Mouse (Mus musculus) liver, postnatal 0 days (tissue): ENCODE data around the gene Ssh2. TPM values are rescaled to one million over a fixed set of nuclear protein-coding genes. Genes with fewer than 3 reads are reported as not detected.

Experiments used
- ATAC-seq: fragments of 200-750 bp; cut with Nextera tagmentation; 2 replicates; pipeline ENCODE4 v1.8.0; 2017; ENCODE audit warnings: mild to moderate bottlenecking, moderate library complexity
- DNase-seq: peaks from one replicate; pipeline ENCODE4 v3.0.0-alpha.2; 2016
- H3K27ac ChIP-seq: fragments of 300-500 bp; sonication (generic); 2 replicates; pipeline ENCODE4 v1.5.1; 2014; ENCODE audit warnings: antibody characterized with exemption, moderate library complexity, mild to moderate bottlenecking, low read depth
- H3K27me3 ChIP-seq: fragments of 300-500 bp; sonication (generic); 2 replicates; pipeline ENCODE4 v1.6.1; 2014; ENCODE audit warnings: low read length, control low read depth, mixed read lengths; ENCODE audit not compliant: insufficient read depth
- H3K36me3 ChIP-seq: fragments of 300-500 bp; sonication (generic); replicated peaks from 2 replicates; pipeline ENCODE4 v1.6.1; 2014; ENCODE audit warnings: mild to moderate bottlenecking, control low read depth, low read length, moderate library complexity, mixed read lengths; ENCODE audit not compliant: insufficient read depth
- H3K4me1 ChIP-seq: fragments of 300-500 bp; sonication (generic); 2 replicates; pipeline ENCODE4 v1.6.1; 2014; ENCODE audit warnings: antibody characterized with exemption, mild to moderate bottlenecking, control low read depth; ENCODE audit not compliant: insufficient read depth
- H3K4me2 ChIP-seq: fragments of 300-500 bp; sonication (generic); 2 replicates; pipeline ENCODE4 v1.6.1; 2014; ENCODE audit warnings: low read depth, mild to moderate bottlenecking, low read length, moderate library complexity, mixed read lengths
- H3K4me3 ChIP-seq: fragments of 300-500 bp; sonication (generic); 2 replicates; pipeline ENCODE4 v1.5.1; 2014; ENCODE audit warnings: low read depth, low read length
- H3K9ac ChIP-seq: fragments of 300-500 bp; sonication (generic); replicated peaks from 2 replicates; pipeline ENCODE4 v1.6.1; 2014; ENCODE audit warnings: mild to moderate bottlenecking, moderate library complexity
- H3K9me3 ChIP-seq: fragments of 300-500 bp; sonication (generic); 2 replicates; pipeline ENCODE4 v1.6.1; 2016; ENCODE audit warnings: mild to moderate bottlenecking, control low read depth, low read length, mixed read lengths
- CTCF ChIP-seq: sonication (generic); IDR thresholded peaks from 2 replicates; pipeline ENCODE4 v1.5.1; 2016; ENCODE audit warnings: antibody characterized with exemption, low read depth
- EP300 ChIP-seq: IDR thresholded peaks from 2 replicates; pipeline ENCODE4 v1.6.1; 2016; ENCODE audit warnings: antibody characterized with exemption, low read depth, mild to moderate bottlenecking
- WGBS: fragments of 180-500 bp; shearing (Covaris S2); extraction: QIAGEN DNeasy Blood & Tissue Kit; methylation state at CpG from one replicate; pipeline ENCODE4 v1.1.7; 2014; ENCODE audit not compliant: insufficient replicate concordance; 5-methylcytosine and 5-hydroxymethylcytosine counted together
- polyA plus RNA-seq: library from polyadenylated mRNA; unstranded; fragments of >200 nt; fragmentation: Nextera tagmentation; extraction: Ambion mirVana; gene quantifications from 2 replicates; pipeline ENCODE4 v1.2.1, GENCODE M21; 2015

Ssh2 gene
- polyA plus RNA-seq, 1 experiment from 2014 or later: 4.4 TPM

DNA sequence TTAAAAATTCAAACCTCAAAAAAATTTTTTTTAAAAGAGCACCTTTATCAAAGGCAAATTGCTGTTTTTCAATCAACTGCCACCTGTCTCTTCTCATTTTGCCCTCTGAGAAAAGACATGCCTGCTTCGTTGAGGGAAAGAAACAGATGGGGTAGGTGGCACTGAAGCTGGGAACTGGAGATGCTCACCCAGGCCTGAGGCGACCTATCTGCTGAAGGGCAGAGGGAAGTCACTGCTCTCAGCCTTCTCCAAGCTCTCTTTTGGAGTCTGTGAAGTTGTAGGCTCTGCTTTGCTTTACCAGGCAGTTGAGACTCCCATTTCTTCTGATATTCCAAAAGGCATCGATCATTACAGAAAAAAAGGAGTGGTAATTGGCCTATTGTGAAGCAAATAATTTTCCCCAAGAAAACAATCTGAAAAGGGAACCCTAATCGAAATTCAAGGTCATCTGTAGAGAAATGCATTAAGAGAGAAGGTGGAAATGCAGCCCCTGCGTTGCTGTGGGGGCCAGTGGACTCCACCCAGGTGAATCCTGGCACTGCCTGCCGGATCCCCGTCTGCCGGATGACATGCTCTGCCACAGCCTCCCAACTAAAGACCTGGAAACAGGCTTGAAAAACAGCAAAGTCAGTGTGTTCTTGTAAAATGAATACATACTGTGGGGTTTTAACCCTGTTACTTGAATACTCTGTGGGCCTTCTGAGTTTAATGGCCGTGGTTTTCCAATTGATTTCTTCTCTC is 239.9 kb downstream of the Ssh2 start:
- no peaks in the 10 kb centered on the region for H3K4me1 ChIP-seq
- ATAC-seq (no peak), DNase-seq (no peak)
- no peaks in the 10 kb centered on the region for H3K9me3 ChIP-seq
- H3K36me3 ChIP-seq: peaks cover 26% of the 10 kb centered on the region
- H3K4me3 ChIP-seq: no peak overlapping the region
- 84% methylated on average over 9 of the region's 9 CpGs for WGBS
- H3K9ac ChIP-seq: no peak overlapping the region
- no peak overlapping the region for H3K4me2 ChIP-seq
- no peak overlapping the region for H3K27ac ChIP-seq
- TF ChIP-seq EP300 (no peak), CTCF (no peak)
- H3K27me3 ChIP-seq: 0 out of 2 replicates have a peak, but pooled peaks cover 2% of the 10 kb centered on the region

DNA sequence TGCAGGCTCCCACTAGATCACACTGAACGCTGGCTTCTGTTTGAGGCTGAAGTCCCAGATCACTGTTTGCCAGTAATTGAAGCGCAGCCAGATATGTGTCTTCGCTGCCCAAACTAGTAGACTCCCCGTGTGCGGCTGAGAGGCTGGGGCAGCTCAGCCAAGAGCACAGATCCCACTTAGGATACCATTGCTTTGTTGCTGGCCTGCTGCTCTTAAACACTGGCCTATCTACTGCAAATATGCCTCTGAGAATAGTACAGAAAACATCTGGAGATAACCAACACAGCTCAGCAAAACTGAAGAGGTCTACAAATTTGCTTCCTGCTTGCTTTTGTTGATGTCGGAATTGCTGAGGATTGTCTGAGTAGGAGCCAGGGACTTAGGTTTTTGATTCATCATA is 240.8 kb downstream of the Ssh2 start:
- H3K27ac ChIP-seq: no peak overlapping the region
- peaks cover 26% of the 10 kb centered on the region for H3K36me3 ChIP-seq
- no peak for ATAC-seq
- 68% methylated on average over 6 of the region's 6 CpGs for WGBS
- H3K4me2 ChIP-seq: no peak overlapping the region
- no peak for DNase-seq
- H3K27me3 ChIP-seq: peaks cover 11% of the 10 kb centered on the region
- TF ChIP-seq EP300: no peak
- TF ChIP-seq CTCF: no peak
- H3K4me3 ChIP-seq: no peak overlapping the region
- no peak overlapping the region for H3K9ac ChIP-seq
- no peaks in the 10 kb centered on the region for H3K9me3 ChIP-seq
- H3K4me1 ChIP-seq: 0 out of 2 replicates have a peak, but pooled peaks cover 2% of the 10 kb centered on the region

DNA sequence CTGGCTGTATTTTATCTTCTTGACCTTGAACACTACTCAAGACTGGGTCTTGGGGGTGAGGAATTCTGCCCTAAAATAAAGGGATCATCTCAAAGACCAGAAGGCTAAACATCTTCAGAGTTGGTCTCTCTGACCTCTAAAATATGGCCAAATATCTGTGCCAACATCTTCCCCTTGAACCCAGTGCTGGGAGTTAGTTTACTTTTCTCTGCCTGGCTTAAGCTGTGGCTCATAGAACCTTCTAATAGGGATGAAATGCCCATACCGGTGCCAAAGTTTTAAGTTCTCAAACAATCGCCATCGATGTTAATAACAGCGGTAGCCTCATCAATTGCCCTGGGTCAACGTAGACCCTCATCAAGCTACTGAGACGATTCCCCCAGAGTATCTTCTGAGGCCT is 245.8 kb downstream of the Ssh2 start:
- no peak overlapping the region for H3K27ac ChIP-seq
- WGBS: 4% methylated on average over 6 of the region's 6 CpGs
- peaks cover 12% of the 10 kb centered on the region; the same call in 1 of the 2 replicates for H3K4me1 ChIP-seq
- no peaks in the 10 kb centered on the region for H3K36me3 ChIP-seq
- H3K27me3 ChIP-seq: peaks cover 56% of the 10 kb centered on the region
- DNase-seq (no peak), ATAC-seq (0 out of 2 replicates have a peak, but pooled peaks have one; percentile 3)
- H3K9ac ChIP-seq: peak overlapping the region; percentile 30; the same call in 1 of the 2 replicates
- TF ChIP-seq CTCF: no peak
- no peak for TF ChIP-seq EP300
- no peaks in the 10 kb centered on the region for H3K9me3 ChIP-seq
- peak overlapping the region; percentile 91 for H3K4me2 ChIP-seq
- H3K4me3 ChIP-seq: peak overlapping the region; percentile 53

DNA sequence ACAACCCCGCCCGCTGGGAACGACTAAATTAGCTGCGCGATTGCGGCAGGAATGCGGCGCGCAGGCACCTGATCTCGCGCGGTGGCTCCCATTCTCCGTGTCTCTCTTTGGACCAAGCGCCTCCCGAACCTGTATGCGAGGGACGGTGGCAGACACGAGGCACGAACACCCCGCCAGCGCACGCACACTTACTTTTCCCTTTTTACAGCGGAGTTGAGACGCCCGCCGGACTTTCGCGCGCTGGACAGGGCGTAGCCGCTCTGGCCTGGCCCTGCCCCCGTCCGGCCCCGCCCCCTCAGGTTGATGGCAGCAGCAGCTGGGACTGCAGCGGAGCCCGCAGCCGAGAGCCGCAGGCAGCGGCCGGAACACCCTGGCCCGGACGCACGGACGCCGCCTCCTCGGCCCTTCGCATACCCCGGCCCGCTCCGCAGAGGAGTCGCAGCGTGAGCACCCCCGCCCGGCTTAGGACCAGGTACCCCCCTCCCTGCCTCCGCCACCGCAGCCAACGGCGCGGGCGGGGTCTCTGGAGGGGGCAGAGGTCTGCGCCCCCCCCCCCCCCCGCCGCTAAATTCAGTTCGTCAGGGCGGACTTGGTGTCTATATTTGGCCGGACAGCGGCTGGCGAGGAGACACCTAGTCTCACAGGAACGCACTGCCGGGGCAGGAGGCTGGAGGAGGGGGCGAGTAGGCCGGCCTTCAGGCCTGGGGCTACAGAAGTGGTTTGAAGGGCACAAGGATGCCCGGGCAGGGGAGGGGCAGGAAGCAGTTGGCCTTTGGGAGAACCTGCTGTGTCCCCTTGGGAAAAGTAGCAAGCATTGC is 246.4 kb downstream of the Ssh2 start, which contains the start of gene Coro6:
Coro6 (plus strand) TSS at position 129 of the 818 bp plus-strand sequence.
- Histone ChIP-seq H3K9me3 (no peaks in the 10 kb centered on the region), H3K27me3 (peaks cover 63% of the 10 kb centered on the region), H3K4me1 (peaks cover 16% of the 10 kb centered on the region), H3K9ac (peak within 1 kb of the TSS; percentile 30; the same call in 1 of the 2 replicates), H3K36me3 (no peaks in the 10 kb centered on the region), H3K4me2 (peak within 1 kb of the TSS; percentile 91), H3K4me3 (peak within 1 kb of the TSS; percentile 53), H3K27ac (no peak within 1 kb of the TSS)
- TF ChIP-seq CTCF (no peak), EP300 (no peak)
- WGBS: under 1% methylated on average over 66 of the region's 73 CpGs
- DNase-seq: peak; percentile 82
- ATAC-seq: peak; percentile 70

- Histone ChIP-seq H3K4me1 (peaks cover 18% of the 10 kb centered on the region), H3K4me3 (peak overlapping the region; percentile 53), H3K9me3 (no peaks in the 10 kb centered on the region), H3K4me2 (peak overlapping the region; percentile 91), H3K9ac (no peak overlapping the region), H3K27ac (no peak overlapping the region), H3K27me3 (peaks cover 65% of the 10 kb centered on the region), H3K36me3 (no peaks in the 10 kb centered on the region)
- DNase-seq: no peak
- 35% methylated on average over 8 of the region's 8 CpGs for WGBS
- TF ChIP-seq CTCF (no peak), EP300 (no peak)
- ATAC-seq: no peak
Measured at GRCm38 (mm10) chr11:77463101-77463445, 247.0 kb downstream of the Ssh2 start.

- peaks cover 65% of the 10 kb centered on the region for H3K27me3 ChIP-seq
- H3K4me3 ChIP-seq: no peak overlapping the region
- TF ChIP-seq CTCF: no peak
- TF ChIP-seq EP300: no peak
- peaks cover 18% of the 10 kb centered on the region for H3K4me1 ChIP-seq
- WGBS: 62% methylated on average over 10 of the region's 10 CpGs
- no peaks in the 10 kb centered on the region for H3K9me3 ChIP-seq
- H3K9ac ChIP-seq: no peak overlapping the region
- no peak for DNase-seq
- H3K4me2 ChIP-seq: no peak overlapping the region
- H3K27ac ChIP-seq: no peak overlapping the region
- no peaks in the 10 kb centered on the region for H3K36me3 ChIP-seq
- no peak for ATAC-seq
Measured at GRCm38 (mm10) chr11:77463786-77464185, 247.7 kb downstream of the Ssh2 start.
